Mouse (Mus musculus) brain, embryonic 18.5 days (tissue): Measurements from ENCODE around the gene Sipa1l1.

ENCODE experiments used
- DNase-seq: peaks from one replicate; pipeline ENCODE4 v3.0.0-alpha.2; 2012; ENCODE audit warnings: low read depth, low spot score

Sipa1l1 gene

GRCm38 (mm10) chr12:82168820-82169533, at the start of gene Sipa1l1:
TSS of gene Sipa1l1 (plus strand) at chr12:82169320.
- peak; percentile 96 for DNase-seq

- no peak for DNase-seq
Observed at GRCm38 (mm10) chr12:82121947-82122346, 47.2 kb upstream of the Sipa1l1 start.

GRCm38 (mm10) chr12:82122450-82123249, 46.5 kb upstream of the Sipa1l1 start:
- DNase-seq, result no peak

- no peak for DNase-seq
Observed at GRCm38 (mm10) chr12:82126796-82127195, 42.3 kb upstream of the Sipa1l1 start.

GRCm38 (mm10) chr12:82139234-82140166, 29.6 kb upstream of the Sipa1l1 start:
- no peak for DNase-seq

- DNase-seq, result no peak
Observed at GRCm38 (mm10) chr12:82143371-82143770, 25.7 kb upstream of the Sipa1l1 start.

GRCm38 (mm10) chr12:82145173-82145572, 23.9 kb upstream of the Sipa1l1 start:
- DNase-seq, result no peak

- DNase-seq, result no peak
Observed at GRCm38 (mm10) chr12:82147021-82147693, 22.0 kb upstream of the Sipa1l1 start.

GRCm38 (mm10) chr12:82148328-82148930, 20.7 kb upstream of the Sipa1l1 start:
- no peak for DNase-seq

- no peak for DNase-seq
Observed at GRCm38 (mm10) chr12:82151019-82151418, 18.1 kb upstream of the Sipa1l1 start.

GRCm38 (mm10) chr12:82154527-82154926, 14.6 kb upstream of the Sipa1l1 start:
- DNase-seq, result no peak

GRCm38 (mm10) chr12:82158516-82158915, 10.6 kb upstream of the Sipa1l1 start:
- DNase-seq, result no peak

GRCm38 (mm10) chr12:82159372-82159771, 9.7 kb upstream of the Sipa1l1 start:
- no peak for DNase-seq

- DNase-seq, result no peak
Observed at GRCm38 (mm10) chr12:82165651-82166050, 3.5 kb upstream of the Sipa1l1 start.

- no peak for DNase-seq
Observed at GRCm38 (mm10) chr12:82166101-82166571, 3.0 kb upstream of the Sipa1l1 start.

- no peak for DNase-seq
Observed at GRCm38 (mm10) chr12:82169571-82170431, 681 bp downstream of the Sipa1l1 start.

GRCm38 (mm10) chr12:82170461-82171279, 1.6 kb downstream of the Sipa1l1 start:
- no peak for DNase-seq

GRCm38 (mm10) chr12:82171591-82171990, 2.5 kb downstream of the Sipa1l1 start:
- no peak for DNase-seq

- no peak for DNase-seq
Observed at GRCm38 (mm10) chr12:82173623-82174022, 4.5 kb downstream of the Sipa1l1 start.
